Mouse (Mus musculus): ENCODE measurements at regions not wholly inside any gene's neighbourhood (a gene's known extent, or its start where the extent isn't known, plus 50 kb on each side); places are given as distances from the start of the nearest gene placed in this dataset.

DNA sequence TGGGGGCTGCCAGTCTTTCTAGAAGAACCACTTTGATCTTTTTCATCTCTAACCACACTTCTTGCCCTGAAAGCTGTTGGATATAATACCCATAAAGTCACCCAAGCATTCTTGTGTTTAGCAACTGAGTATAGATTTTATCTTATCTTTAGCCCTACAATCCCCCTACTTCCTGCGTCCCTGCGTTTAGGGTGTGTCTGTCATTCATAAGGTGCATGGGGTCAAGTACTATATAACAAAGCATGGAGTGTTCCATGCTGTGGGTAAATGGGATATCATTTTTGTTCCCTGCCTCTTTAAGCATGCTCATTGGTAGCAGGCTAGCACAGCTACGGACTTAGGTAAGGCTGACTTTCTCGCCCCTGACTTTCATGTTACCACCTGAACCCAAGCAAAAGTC is 122.5 kb upstream of the Twist2 start:
- DNase-seq (ENCODE audit: low spot score), result no peak

DNA sequence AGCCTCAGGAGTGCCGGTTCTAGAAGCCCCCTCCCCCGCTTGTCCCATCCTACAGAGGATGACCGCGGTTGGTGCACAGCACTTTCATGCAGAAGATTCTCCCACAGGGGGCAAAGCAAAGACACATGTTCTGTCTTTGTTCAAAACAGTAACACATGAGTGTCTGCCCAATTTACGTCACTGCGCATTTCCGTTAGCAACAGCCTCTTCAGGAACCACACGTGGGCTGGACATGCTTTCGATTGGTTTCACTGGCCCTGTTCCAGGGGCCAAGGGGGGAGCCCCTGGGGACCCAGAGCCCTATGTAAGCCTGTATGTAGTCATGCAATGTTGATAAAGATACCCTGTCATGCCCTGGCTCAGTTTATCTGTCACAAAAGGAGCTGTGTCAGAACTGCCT is 116.2 kb upstream of the Twist2 start:
- DNase-seq (ENCODE audit: low spot score), result no peak

- no peak for DNase-seq (ENCODE audit: low spot score)
Measured at GRCm38 (mm10) chr1:91685789-91686188, 115.5 kb upstream of the Twist2 start.

GRCm38 (mm10) chr1:91691601-91692000 is 109.7 kb upstream of the Twist2 start:
- no peak for DNase-seq (ENCODE audit: low spot score)

GRCm38 (mm10) chr1:91692709-91693460 is 108.4 kb upstream of the Twist2 start:
- DNase-seq (ENCODE audit: low spot score), result no peak

- DNase-seq (ENCODE audit: low spot score), result no peak
Measured at GRCm38 (mm10) chr1:91697053-91697452, 104.2 kb upstream of the Twist2 start.

GRCm38 (mm10) chr1:91701475-91701874 is 99.8 kb upstream of the Twist2 start:
- DNase-seq (ENCODE audit: low spot score), result no peak

- no peak for DNase-seq (ENCODE audit: low spot score)
Measured at GRCm38 (mm10) chr1:91702021-91702420, 99.2 kb upstream of the Twist2 start.

DNA sequence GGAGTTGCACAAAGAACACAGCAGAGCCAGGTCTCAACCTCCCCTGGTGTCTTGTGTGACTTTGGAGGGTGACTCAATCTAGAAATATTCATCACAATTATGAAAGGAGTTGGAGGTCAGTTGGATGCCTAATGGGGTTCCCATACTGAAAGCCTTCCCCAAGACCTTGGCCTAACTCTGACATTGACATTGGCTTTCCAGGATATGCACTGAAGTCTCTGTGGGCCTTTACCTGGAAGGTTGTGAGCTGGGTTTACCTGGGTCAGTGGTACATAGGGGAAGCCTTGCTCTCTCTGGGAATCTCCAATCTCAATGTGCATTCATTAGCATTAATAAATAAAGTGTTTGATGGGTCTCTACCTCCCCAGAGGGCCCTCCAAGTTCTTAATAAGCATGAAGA is 98.5 kb upstream of the Twist2 start:
- no peak for DNase-seq (ENCODE audit: low spot score)

DNA sequence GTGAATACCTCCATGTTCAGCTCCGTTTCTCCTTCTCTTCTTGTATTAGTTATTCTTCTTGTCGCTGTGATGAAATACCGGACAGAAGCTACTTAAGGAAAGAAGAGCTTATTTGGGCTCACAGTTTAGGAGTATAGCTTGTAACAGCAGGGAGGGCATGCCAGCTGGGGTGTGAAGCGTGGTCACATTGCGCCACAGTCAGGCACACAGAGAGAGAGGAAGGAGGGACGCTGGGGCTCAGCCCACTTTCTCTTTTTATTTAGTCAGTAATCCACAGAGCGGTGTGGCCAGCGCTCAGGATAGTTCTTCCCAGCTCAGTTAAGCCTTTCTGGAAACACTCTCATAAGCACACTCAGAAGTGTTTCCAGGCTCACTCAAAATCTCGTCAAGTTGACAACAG is 95.8 kb upstream of the Twist2 start:
- no peak for DNase-seq (ENCODE audit: low spot score)

- no peak for DNase-seq (ENCODE audit: low spot score)
Measured at GRCm38 (mm10) chr1:91708550-91709243, 92.6 kb upstream of the Twist2 start.

GRCm38 (mm10) chr1:91709244-91709600 is 92.0 kb upstream of the Twist2 start:
- DNase-seq (ENCODE audit: low spot score), result no peak

DNA sequence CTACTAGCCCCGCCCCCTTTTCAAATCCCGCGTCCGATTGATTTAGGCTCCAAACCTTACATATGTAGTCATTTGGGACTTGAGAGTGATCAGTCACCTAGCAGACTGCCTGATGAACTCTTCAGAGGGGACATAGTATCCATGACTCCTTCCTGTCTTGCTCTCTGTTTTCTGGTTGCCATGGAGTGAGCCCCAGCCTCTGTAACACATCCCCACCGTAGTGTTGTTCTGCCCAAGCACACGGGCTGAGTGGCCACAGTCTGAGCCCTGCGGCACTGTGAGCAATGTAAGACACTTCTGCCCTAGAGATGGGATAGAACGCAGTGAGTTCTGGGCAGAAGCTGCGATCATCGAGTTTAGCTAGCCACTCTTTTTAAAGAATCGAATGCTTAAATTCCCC is 88.1 kb upstream of the Twist2 start:
- DNase-seq (ENCODE audit: low spot score), result no peak

- peak; percentile 45 for DNase-seq (ENCODE audit: low spot score)
Measured at GRCm38 (mm10) chr1:91714266-91714665, 87.0 kb upstream of the Twist2 start.

GRCm38 (mm10) chr1:91715341-91715740 is 85.9 kb upstream of the Twist2 start:
- no peak for DNase-seq (ENCODE audit: low spot score)

- no peak for DNase-seq (ENCODE audit: low spot score)
Measured at GRCm38 (mm10) chr1:91715791-91716190, 85.5 kb upstream of the Twist2 start.

- no peak for DNase-seq (ENCODE audit: low spot score)
Measured at GRCm38 (mm10) chr1:91716836-91717235, 84.4 kb upstream of the Twist2 start.

DNA sequence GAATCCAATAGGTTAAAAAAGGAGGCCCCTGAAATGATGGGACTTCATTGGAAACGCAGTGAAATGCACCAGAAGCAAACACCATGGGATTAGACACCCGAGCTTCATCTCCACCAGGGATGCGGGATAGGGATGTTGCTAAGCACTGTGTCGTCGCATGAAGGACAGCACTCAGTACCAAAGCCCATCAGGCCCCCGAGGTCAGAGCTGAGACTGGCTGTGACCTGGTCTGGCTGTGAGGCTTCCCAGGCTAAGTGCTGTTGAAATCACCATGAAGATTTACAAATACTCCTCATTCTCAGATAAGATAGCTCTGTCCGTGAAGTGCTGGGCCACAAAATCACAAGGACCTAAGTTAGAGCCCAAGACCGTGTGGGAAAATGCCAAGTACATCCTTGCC is 83.3 kb upstream of the Twist2 start:
- DNase-seq (ENCODE audit: low spot score), result peak; percentile 24

GRCm38 (mm10) chr1:91729246-91729645 is 72.0 kb upstream of the Twist2 start:
- DNase-seq (ENCODE audit: low spot score), result no peak

- DNase-seq (ENCODE audit: low spot score), result no peak
Measured at GRCm38 (mm10) chr1:91730281-91730680, 71.0 kb upstream of the Twist2 start.

DNA sequence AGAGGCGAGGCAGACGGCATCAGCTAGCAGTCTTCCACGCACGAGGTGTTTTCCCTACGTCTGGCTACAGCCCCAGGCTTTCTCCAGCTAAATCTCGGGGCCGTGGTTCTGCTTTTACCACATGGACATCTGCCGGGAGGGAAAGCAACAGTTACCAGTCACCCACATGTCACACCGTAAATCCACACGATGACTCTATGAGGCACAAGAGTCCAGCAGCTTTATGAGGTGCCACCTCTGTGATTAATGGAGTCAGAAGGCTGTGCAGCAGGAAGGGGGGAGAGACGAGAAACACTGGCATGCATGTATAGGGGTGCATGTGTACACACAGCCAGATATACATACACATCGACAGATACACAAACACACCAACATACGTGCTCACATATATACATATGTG is 69.6 kb upstream of the Twist2 start:
- no peak for DNase-seq (ENCODE audit: low spot score)

DNA sequence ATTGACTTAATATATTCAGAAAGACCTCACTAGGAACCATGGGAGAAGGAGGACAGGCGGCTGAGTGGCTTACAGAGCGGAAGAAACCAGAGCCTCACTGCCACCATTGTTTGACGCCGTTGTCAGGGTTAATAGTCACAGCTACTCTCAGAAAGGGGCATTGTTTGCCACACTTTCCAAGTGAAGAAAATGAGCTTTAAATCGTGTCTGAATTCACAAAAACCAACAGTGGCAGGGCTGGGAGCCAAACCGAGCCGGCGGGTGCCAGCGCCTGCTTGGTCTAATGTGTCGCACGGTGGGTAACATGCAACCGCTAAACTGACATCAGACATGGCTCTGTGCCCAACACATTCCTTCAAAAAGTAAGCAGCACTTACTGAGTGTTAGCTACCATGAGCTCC is 68.8 kb upstream of the Twist2 start:
- no peak for DNase-seq (ENCODE audit: low spot score)

DNA sequence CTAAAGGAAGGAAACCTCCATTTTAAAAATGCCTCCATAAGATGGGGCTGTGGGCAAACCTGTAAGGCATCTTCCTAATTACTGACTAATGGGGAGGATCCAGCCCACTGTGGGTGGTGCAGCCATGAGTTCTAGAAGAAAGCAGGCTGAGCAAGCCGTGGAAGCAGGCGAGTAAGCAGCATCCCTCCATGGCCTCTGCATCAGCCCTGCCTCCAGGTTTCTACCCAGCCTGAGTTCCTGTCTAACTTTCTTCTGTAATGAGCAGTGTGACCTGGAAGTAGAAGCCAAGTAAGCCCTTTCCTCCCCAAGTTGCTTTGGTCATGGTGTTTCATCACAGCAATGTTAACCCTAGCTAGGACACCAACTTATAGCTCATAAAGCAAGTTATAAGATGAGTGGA is 66.5 kb upstream of the Twist2 start:
- DNase-seq (ENCODE audit: low spot score), result no peak

DNA sequence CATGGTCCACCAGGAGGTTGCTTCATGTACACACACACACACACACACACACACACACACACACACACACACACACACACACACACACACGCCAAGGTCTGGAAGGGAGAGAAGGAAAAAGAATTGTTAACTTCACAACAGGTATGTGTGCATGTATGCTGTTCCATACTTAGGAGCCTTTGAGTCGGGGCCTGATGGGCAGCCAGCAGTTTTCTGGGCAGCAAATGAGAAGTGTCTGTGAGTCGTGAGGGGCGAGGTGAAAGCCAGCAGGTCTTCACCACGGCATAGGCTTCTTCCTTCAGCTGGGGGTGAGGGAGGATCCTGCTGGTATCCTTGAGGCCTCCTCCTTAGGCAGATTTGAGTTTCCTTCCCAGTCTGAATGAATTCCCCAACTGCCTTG is 65.8 kb upstream of the Twist2 start:
- no peak for DNase-seq (ENCODE audit: low spot score)
